Mouse (Mus musculus) limb, embryonic 11.5 days (tissue): ENCODE results near the gene Cenpa. TPM values are rescaled to one million over a fixed set of nuclear protein-coding genes. Genes with fewer than 3 reads are reported as not detected.

Experiments used
- ATAC-seq: fragments of 200-750 bp; cut with Nextera tagmentation; 2 replicates; pipeline ENCODE4 v1.8.0; 2017; ENCODE audit warnings: low read depth; ENCODE audit not compliant: insufficient number of reproducible peaks, low FRiP score, low TSS enrichment
- DNase-seq: peaks from one replicate; pipeline ENCODE4 v3.0.0-alpha.2; 2015; ENCODE audit warnings: low spot score
- H3K27ac ChIP-seq: fragments of 300-500 bp; sonication (generic); replicated peaks from 2 replicates; pipeline ENCODE4 v1.5.1; 2014; ENCODE audit warnings: low read depth, mild to moderate bottlenecking, low read length
- H3K27me3 ChIP-seq: fragments of 300-500 bp; sonication (generic); 2 replicates; pipeline ENCODE4 v1.6.1; 2014; ENCODE audit warnings: mild to moderate bottlenecking, low read length, mixed read lengths; ENCODE audit not compliant: control insufficient read depth, insufficient read depth
- H3K36me3 ChIP-seq: fragments of 300-500 bp; sonication (generic); 2 replicates; pipeline ENCODE4 v1.6.1; 2014; ENCODE audit warnings: mild to moderate bottlenecking, low read length, moderate library complexity, mixed read lengths; ENCODE audit not compliant: control insufficient read depth, insufficient read depth
- H3K4me1 ChIP-seq: fragments of 300-500 bp; sonication (generic); 2 replicates; pipeline ENCODE4 v1.6.1; 2014; ENCODE audit warnings: low read length, mixed read lengths; ENCODE audit not compliant: control insufficient read depth, insufficient read depth
- H3K4me2 ChIP-seq: fragments of 300-500 bp; sonication (generic); 2 replicates; pipeline ENCODE4 v1.6.1; 2014; ENCODE audit warnings: low read depth, mild to moderate bottlenecking, moderate library complexity; ENCODE audit not compliant: severe bottlenecking
- H3K4me3 ChIP-seq: fragments of 300-500 bp; sonication (generic); 2 replicates; pipeline ENCODE4 v1.5.1; 2014; ENCODE audit warnings: low read depth, low read length
- H3K9ac ChIP-seq: fragments of 300-500 bp; sonication (generic); 2 replicates; pipeline ENCODE4 v1.6.1; 2014; ENCODE audit warnings: mild to moderate bottlenecking, low read length
- H3K9me3 ChIP-seq: fragments of 300-500 bp; sonication (generic); 2 replicates; pipeline ENCODE4 v1.6.1; 2016; ENCODE audit warnings: low read length; ENCODE audit not compliant: control insufficient read depth
- WGBS: fragments of 180-500 bp; shearing (Covaris S2); extraction: QIAGEN DNeasy Blood & Tissue Kit; methylation state at CpG from one replicate; pipeline ENCODE4 v1.1.7; 2014; 5-methylcytosine and 5-hydroxymethylcytosine counted together
- polyA plus RNA-seq: library from polyadenylated mRNA; unstranded; fragments of >200 nt; fragmentation: Nextera tagmentation; extraction: Ambion mirVana; gene quantifications from 2 replicates; pipeline ENCODE4 v1.2.1, GENCODE M21; 2014

Cenpa gene
- polyA plus RNA-seq, 1 experiment from 2014 or later, result 533 TPM

GRCm38 (mm10) chr5:30665360-30665759, 1.2 kb upstream of the Cenpa start:
- Histone ChIP-seq H3K4me1 (0 out of 2 replicates have a peak, but pooled peaks cover 2% of the 10 kb centered on the region), H3K4me2 (no peak overlapping the region), H3K36me3 (peaks cover 10% of the 10 kb centered on the region; the same call in 1 of the 2 replicates), H3K9ac (no peak overlapping the region), H3K4me3 (no peak overlapping the region), H3K27me3 (no peaks in the 10 kb centered on the region), H3K27ac (no peak overlapping the region), H3K9me3 (no peaks in the 10 kb centered on the region)
- WGBS, result 92% methylated on average over 9 of the region's 9 CpGs
- DNase-seq, result no peak
- no peak for ATAC-seq

DNA sequence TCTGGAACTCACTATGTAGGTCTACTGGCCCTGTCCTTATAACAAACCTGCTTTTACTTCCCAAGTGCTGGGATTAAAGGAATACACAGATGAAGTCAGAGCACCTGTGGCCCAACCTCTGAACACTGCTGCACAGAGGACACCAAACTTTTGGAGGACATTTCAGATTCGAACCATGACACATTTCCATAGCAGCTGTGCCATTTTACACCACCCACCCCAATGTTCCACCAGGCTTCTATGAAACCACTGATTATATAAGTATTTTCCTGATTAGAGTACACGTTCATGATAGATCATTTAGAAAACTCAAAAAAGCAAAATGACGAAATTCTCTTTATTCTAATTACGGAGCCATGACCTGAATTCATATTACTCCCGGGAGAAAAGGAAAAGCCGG, 609 bp upstream of the Cenpa start:
- 77% methylated on average over 6 of the region's 6 CpGs for WGBS
- Histone ChIP-seq H3K9ac (peak overlapping the region; percentile 66; the same call in 1 of the 2 replicates), H3K4me1 (0 out of 2 replicates have a peak, but pooled peaks cover 2% of the 10 kb centered on the region), H3K4me2 (peak overlapping the region; percentile 63), H3K4me3 (peak overlapping the region; percentile 87), H3K27ac (peak overlapping the region; percentile 76; the same call in 1 of the 2 replicates), H3K27me3 (no peaks in the 10 kb centered on the region), H3K9me3 (no peaks in the 10 kb centered on the region), H3K36me3 (peaks cover 10% of the 10 kb centered on the region; the same call in 1 of the 2 replicates)
- ATAC-seq, result no peak
- no peak for DNase-seq

- H3K4me3 ChIP-seq, result peak overlapping the region; percentile 87
- H3K27me3 ChIP-seq, result no peaks in the 10 kb centered on the region
- H3K4me2 ChIP-seq, result peak overlapping the region; percentile 63
- peak overlapping the region; percentile 92 for H3K9ac ChIP-seq
- peaks cover 12% of the 10 kb centered on the region; the same call in 1 of the 2 replicates for H3K36me3 ChIP-seq
- H3K4me1 ChIP-seq, result 0 out of 2 replicates have a peak, but pooled peaks cover 2% of the 10 kb centered on the region
- DNase-seq, result no peak
- no peak for ATAC-seq
- WGBS, result under 1% methylated on average over 13 of the region's 13 CpGs
- no peaks in the 10 kb centered on the region for H3K9me3 ChIP-seq
- H3K27ac ChIP-seq, result peak overlapping the region; percentile 84
Observed at GRCm38 (mm10) chr5:30667215-30667614, 638 bp downstream of the Cenpa start.

- WGBS, result 5% methylated on average over 3 of the region's 3 CpGs
- no peaks in the 10 kb centered on the region for H3K27me3 ChIP-seq
- H3K36me3 ChIP-seq, result peaks cover 15% of the 10 kb centered on the region; the same call in 1 of the 2 replicates
- peak overlapping the region; percentile 63 for H3K4me2 ChIP-seq
- H3K9me3 ChIP-seq, result no peaks in the 10 kb centered on the region
- H3K27ac ChIP-seq, result no peak overlapping the region
- DNase-seq (no peak), ATAC-seq (no peak)
- H3K9ac ChIP-seq, result peak overlapping the region; percentile 92
- H3K4me3 ChIP-seq, result peak overlapping the region; percentile 87
- 0 out of 2 replicates have a peak, but pooled peaks cover 2% of the 10 kb centered on the region for H3K4me1 ChIP-seq
Observed at GRCm38 (mm10) chr5:30667686-30668085, 1.1 kb downstream of the Cenpa start.

GRCm38 (mm10) chr5:30668637-30669495, 2.3 kb downstream of the Cenpa start:
- WGBS, result 96% methylated on average over 9 of the region's 9 CpGs
- Histone ChIP-seq H3K9ac (no peak overlapping the region), H3K4me1 (0 out of 2 replicates have a peak, but pooled peaks cover 2% of the 10 kb centered on the region), H3K4me3 (no peak overlapping the region), H3K27ac (no peak overlapping the region), H3K27me3 (no peaks in the 10 kb centered on the region), H3K36me3 (peaks cover 23% of the 10 kb centered on the region; the same call in 1 of the 2 replicates), H3K9me3 (no peaks in the 10 kb centered on the region), H3K4me2 (no peak overlapping the region)
- no peak for ATAC-seq
- DNase-seq, result no peak

- Histone ChIP-seq H3K4me3 (no peak overlapping the region), H3K9me3 (no peaks in the 10 kb centered on the region), H3K9ac (no peak overlapping the region), H3K4me2 (no peak overlapping the region), H3K4me1 (0 out of 2 replicates have a peak, but pooled peaks cover 2% of the 10 kb centered on the region), H3K27ac (no peak overlapping the region), H3K36me3 (peaks cover 23% of the 10 kb centered on the region; the same call in 1 of the 2 replicates), H3K27me3 (no peaks in the 10 kb centered on the region)
- 89% methylated on average over 3 of the region's 3 CpGs for WGBS
- ATAC-seq (no peak), DNase-seq (no peak)
Observed at GRCm38 (mm10) chr5:30669496-30669830, 2.9 kb downstream of the Cenpa start.

DNA sequence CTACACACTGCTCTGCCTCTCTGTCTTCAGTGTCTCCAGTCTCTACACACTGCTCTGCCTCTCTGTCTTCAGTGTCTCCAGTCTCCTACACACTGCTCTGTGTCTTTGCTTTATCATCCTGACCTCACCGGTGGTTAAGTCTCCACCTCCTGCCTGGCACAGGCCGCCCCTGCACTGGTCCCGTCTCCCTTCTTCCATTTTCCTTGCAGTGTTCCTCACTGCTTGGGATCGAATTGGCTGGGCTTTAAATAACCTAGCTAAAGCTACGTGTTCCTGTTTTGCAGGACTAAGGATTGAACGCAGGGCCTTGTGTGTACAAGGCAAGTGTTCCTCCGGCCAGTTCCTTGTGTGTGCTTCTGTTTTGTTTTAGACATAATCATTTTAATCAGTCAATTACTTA, 3.5 kb downstream of the Cenpa start:
- no peaks in the 10 kb centered on the region for H3K9me3 ChIP-seq
- no peak overlapping the region for H3K9ac ChIP-seq
- peaks cover 25% of the 10 kb centered on the region for H3K36me3 ChIP-seq
- ATAC-seq (no peak), DNase-seq (no peak)
- WGBS, result 95% methylated on average over 7 of the region's 7 CpGs
- no peak overlapping the region for H3K4me3 ChIP-seq
- H3K27ac ChIP-seq, result no peak overlapping the region
- H3K4me1 ChIP-seq, result 0 out of 2 replicates have a peak, but pooled peaks cover 2% of the 10 kb centered on the region
- H3K4me2 ChIP-seq, result no peak overlapping the region
- H3K27me3 ChIP-seq, result no peaks in the 10 kb centered on the region

DNA sequence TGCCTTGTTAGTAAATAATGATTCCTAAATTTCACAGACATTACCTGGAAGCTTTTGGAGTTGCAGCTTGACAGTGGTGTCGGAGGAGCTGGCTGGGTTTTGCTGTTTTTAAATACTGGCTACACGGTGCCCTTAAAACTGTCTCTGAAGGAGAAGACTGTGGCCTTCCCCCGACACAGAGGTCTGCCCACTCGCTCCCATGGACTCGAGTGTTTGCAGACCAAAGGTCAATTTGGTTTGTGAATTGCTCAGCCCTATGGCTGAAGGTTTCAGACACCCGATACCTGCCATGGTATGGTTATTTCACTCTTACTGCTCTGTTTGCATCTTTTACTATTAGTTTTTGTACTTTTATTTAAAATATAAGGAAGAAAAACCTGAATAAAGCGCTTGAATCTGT, 7.4 kb downstream of the Cenpa start:
- no peak for ATAC-seq
- H3K9me3 ChIP-seq, result no peaks in the 10 kb centered on the region
- H3K9ac ChIP-seq, result no peak overlapping the region
- WGBS, result 84% methylated on average over 7 of the region's 7 CpGs
- no peak overlapping the region for H3K27ac ChIP-seq
- no peak overlapping the region for H3K4me2 ChIP-seq
- H3K4me3 ChIP-seq, result no peak overlapping the region
- no peaks in the 10 kb centered on the region for H3K4me1 ChIP-seq
- DNase-seq, result no peak
- H3K36me3 ChIP-seq, result peaks cover 24% of the 10 kb centered on the region
- H3K27me3 ChIP-seq, result no peaks in the 10 kb centered on the region
